Comparison of ENCODE assay signal across 10 mouse cellular contexts in the genomic region with DNA sequence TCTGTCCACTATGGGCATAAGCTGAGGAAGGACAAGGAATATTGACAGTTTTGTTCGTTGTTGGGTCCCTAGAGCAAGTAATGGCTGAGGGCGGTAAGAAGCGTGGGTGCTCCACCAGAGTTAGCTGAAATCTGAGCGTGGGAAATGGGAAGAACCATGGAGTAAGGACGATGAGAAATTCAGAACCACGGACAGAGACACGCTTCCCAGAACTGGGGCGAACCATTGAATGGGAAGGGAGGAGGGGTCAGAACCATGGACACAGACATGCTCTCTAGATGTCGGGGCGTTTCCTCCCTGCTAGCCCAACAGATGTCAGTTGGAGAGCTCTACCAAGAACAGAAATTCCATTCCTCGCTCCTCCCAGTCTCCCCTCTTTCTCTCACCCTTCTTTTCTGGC.
DNase-seq lines count a peak whose midpoint lies in the region; ATAC-seq and TF ChIP-seq lines count a peak whose summit lies in the region.
"Had no signal": no experiment of that assay in that cellular context is flagged by ENCODE, and none has a peak within 500 bp of the region (broad histone marks: within the 10 kb centered on the region; RNA-seq: fewer than 3 reads in every experiment).

No protein-coding gene starts in this region.

- no peaks in the 10 kb centered on the region for H3K4me1 ChIP-seq in heart, postnatal 0 days (ENCODE audit: control insufficient read depth, insufficient read depth)
- no peaks in the 10 kb centered on the region for H3K4me1 ChIP-seq in heart, embryonic 11.5 days (ENCODE audit: control insufficient read depth, insufficient read depth, low read length)
- H3K4me1 ChIP-seq in midbrain, embryonic 10.5 days = no peaks in the 10 kb centered on the region
- no peaks in the 10 kb centered on the region for H3K4me1 ChIP-seq in midbrain, embryonic 15.5 days
- H3K4me1 ChIP-seq: limb, embryonic 13.5 days had no signal

- H3K36me3 ChIP-seq in heart, postnatal 0 days (replicated peaks; ENCODE audit: control insufficient read depth, insufficient read depth, low read length) = no peaks in the 10 kb centered on the region
- no peaks in the 10 kb centered on the region for H3K36me3 ChIP-seq in heart, embryonic 11.5 days (ENCODE audit: control insufficient read depth, insufficient read depth, low read length)
- no peaks in the 10 kb centered on the region for H3K36me3 ChIP-seq in midbrain, embryonic 10.5 days
- H3K36me3 ChIP-seq in midbrain, embryonic 15.5 days (replicated peaks) = no peaks in the 10 kb centered on the region
- H3K36me3 ChIP-seq: limb, embryonic 13.5 days had no signal

- 14% methylated on average over 11 of the region's 11 CpGs for WGBS in heart, postnatal 0 days
- 11% methylated on average over 11 of the region's 11 CpGs for WGBS in heart, embryonic 11.5 days (ENCODE audit: insufficient replicate concordance)
- 15% methylated on average over 11 of the region's 11 CpGs for WGBS in midbrain, embryonic 10.5 days
- WGBS in midbrain, embryonic 15.5 days = 21% methylated on average over 11 of the region's 11 CpGs

- intact Hi-C loops in left cerebral cortex, adult 2 months (cut with DNase I) = no loop called here

- no peak overlapping the region for H3K9ac ChIP-seq in heart, postnatal 0 days (replicated peaks; ENCODE audit: low read depth, low read length)
- no peak overlapping the region for H3K9ac ChIP-seq in heart, embryonic 11.5 days (ENCODE audit: low read depth, low read length)
- H3K9ac ChIP-seq in midbrain, embryonic 15.5 days = no peak overlapping the region
- H3K9ac ChIP-seq: limb, embryonic 13.5 days had no signal

- no peak for DNase-seq in heart, postnatal 0 days (ENCODE audit: low spot score)
- DNase-seq in midbrain, embryonic 10.5 days (ENCODE audit: low spot score) = peak; percentile 21
- DNase-seq in embryo, embryonic 10.5 days (ENCODE audit: low spot score) = peak; percentile 85
- peak; percentile 76 for DNase-seq in retina, postnatal 1 day
- DNase-seq in left cerebral cortex, adult 11 months (ENCODE audit: low spot score) = no peak
- no peak for DNase-seq in left cerebral cortex, adult 2 months (ENCODE audit: extremely low spot score in 1 of 2, low spot score in 2 of 2)

- no peak for TF ChIP-seq EP300 in heart, postnatal 0 days (IDR thresholded peaks at IDR 0.05; ENCODE audit: low read depth)

- H3K4me2 ChIP-seq in heart, postnatal 0 days (ENCODE audit: low read depth, low read length) = no peak overlapping the region
- no peak overlapping the region for H3K4me2 ChIP-seq in heart, embryonic 11.5 days
- no peak overlapping the region for H3K4me2 ChIP-seq in midbrain, embryonic 15.5 days
- H3K4me2 ChIP-seq: limb, embryonic 13.5 days had no signal

- H3K9me3 ChIP-seq in heart, postnatal 0 days (replicated peaks; ENCODE audit: control insufficient read depth, low read length) = peaks cover 7% of the 10 kb centered on the region; the same call in 1 of the 2 replicates
- peaks cover 2% of the 10 kb centered on the region; the same call in 1 of the 2 replicates for H3K9me3 ChIP-seq in heart, embryonic 11.5 days (replicated peaks; ENCODE audit: control insufficient read depth, low read length)
- H3K9me3 ChIP-seq in midbrain, embryonic 10.5 days (replicated peaks) = 0 out of 2 replicates have a peak, but pooled peaks cover 3% of the 10 kb centered on the region
- H3K9me3 ChIP-seq in midbrain, embryonic 15.5 days = no peaks in the 10 kb centered on the region

- no peaks in the 10 kb centered on the region for H3K27me3 ChIP-seq in heart, postnatal 0 days (ENCODE audit: control insufficient read depth, insufficient read depth, low read length)
- H3K27me3 ChIP-seq in heart, embryonic 11.5 days (ENCODE audit: control insufficient read depth, insufficient read depth, low read length) = no peaks in the 10 kb centered on the region
- no peaks in the 10 kb centered on the region for H3K27me3 ChIP-seq in midbrain, embryonic 10.5 days (ENCODE audit: low read depth, poor library complexity, severe bottlenecking)
- no peaks in the 10 kb centered on the region for H3K27me3 ChIP-seq in midbrain, embryonic 15.5 days (replicated peaks)
- H3K27me3 ChIP-seq: CH12.LX; limb, embryonic 13.5 days had no signal

- 0 out of 2 replicates have a peak, but pooled peaks have one; percentile 33 for ATAC-seq in heart, postnatal 0 days (ENCODE audit: insufficient read depth, low read depth)
- ATAC-seq in heart, embryonic 11.5 days (replicated peaks; ENCODE audit: insufficient number of reproducible peaks, low FRiP score, low TSS enrichment) = no peak
- ATAC-seq in midbrain, embryonic 15.5 days (replicated peaks) = no peak

- TF ChIP-seq CTCF in heart, postnatal 0 days (IDR thresholded peaks at IDR 0.05; ENCODE audit: low read depth) = no peak
- no peak for TF ChIP-seq CTCF in left cerebral cortex, adult 2 months (IDR thresholded peaks at IDR 0.05)

- H3K4me3 ChIP-seq in heart, postnatal 0 days (ENCODE audit: low read depth, low read length) = no peak overlapping the region
- no peak overlapping the region for H3K4me3 ChIP-seq in heart, embryonic 11.5 days (ENCODE audit: low read depth, low read length)
- no peak overlapping the region for H3K4me3 ChIP-seq in midbrain, embryonic 10.5 days
- no peak overlapping the region for H3K4me3 ChIP-seq in midbrain, embryonic 15.5 days
- H3K4me3 ChIP-seq in left cerebral cortex, adult 2 months = no peak overlapping the region
- H3K4me3 ChIP-seq: limb, embryonic 13.5 days had no signal

- H3K27ac ChIP-seq in heart, postnatal 0 days (ENCODE audit: low read depth) = no peak overlapping the region
- H3K27ac ChIP-seq in heart, embryonic 11.5 days (ENCODE audit: low read depth, low read length) = no peak overlapping the region
- no peak overlapping the region for H3K27ac ChIP-seq in midbrain, embryonic 10.5 days (replicated peaks)
- no peak overlapping the region for H3K27ac ChIP-seq in midbrain, embryonic 15.5 days
- no peak overlapping the region for H3K27ac ChIP-seq in left cerebral cortex, adult 2 months
- H3K27ac ChIP-seq: limb, embryonic 13.5 days had no signal

Comparison
In these comparisons a context has a peak if more than half of its experiments do, and no peak if none do; other contexts are left out.
1. DNase-seq: peak in midbrain, embryonic 10.5 days (single experiment), embryo, embryonic 10.5 days (single experiment) and retina, postnatal 1 day (single experiment); none in heart, postnatal 0 days (single experiment), left cerebral cortex, adult 11 months (single experiment) and left cerebral cortex, adult 2 months (0 of 2).